Mouse (Mus musculus): ENCODE measurements around the gene Heatr9. TPM values are rescaled to one million over a fixed set of nuclear protein-coding genes. Genes with fewer than 3 reads are reported as not detected.
A peak's percentile ranks its signal among the peaks of the same experiment; 100 is the strongest.

The Heatr9 gene
- polyA plus RNA-seq, 1 experiment from 2014 or later: not detected

DNA sequence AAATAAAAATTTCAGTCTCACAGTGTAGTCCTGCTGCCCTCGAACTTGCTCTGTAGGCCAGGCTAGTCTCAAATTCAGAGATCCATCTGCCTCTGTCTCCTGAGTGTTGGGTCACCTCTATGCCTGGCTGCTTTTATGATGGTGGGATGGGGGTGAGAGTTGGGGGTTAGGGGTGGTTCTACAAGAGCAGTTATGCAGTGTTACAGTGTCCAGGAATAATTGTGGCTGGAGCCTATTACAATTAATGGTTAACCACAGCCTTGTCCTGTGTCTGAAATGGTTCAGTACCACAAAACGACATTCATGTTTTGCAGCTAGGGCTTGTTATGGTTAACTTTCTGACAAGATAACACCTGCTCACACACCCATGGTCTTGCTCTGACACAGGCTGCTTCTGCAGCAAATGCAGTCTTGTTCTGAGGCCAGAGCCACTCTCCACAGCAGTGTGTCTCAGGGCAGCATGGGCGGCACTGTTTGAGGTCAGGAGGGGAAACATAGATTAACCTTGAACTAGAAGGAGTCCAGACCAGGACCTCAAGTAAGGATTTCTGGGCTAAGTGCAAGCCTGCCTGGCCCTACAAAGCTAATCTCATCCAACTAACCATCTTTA lies 16.8 kb upstream of the Heatr9 start:
- Histone ChIP-seq H3K27me3 (ENCODE audit: control insufficient read depth, insufficient read depth, low read depth, low read length) (no peaks in the 10 kb centered on the region), H3K4me3 (ENCODE audit: low read depth, low read length) (no peak overlapping the region), H3K4me2 (ENCODE audit: low read depth, low read length) (no peak overlapping the region), H3K27ac (ENCODE audit: low read length) (no peak overlapping the region), H3K4me1 (ENCODE audit: control insufficient read depth, low read depth, low read length) (no peaks in the 10 kb centered on the region), H3K36me3 (ENCODE audit: control insufficient read depth, insufficient read depth) (no peaks in the 10 kb centered on the region), H3K9me3 (replicated peaks; ENCODE audit: control insufficient read depth, low read length) (no peaks in the 10 kb centered on the region), H3K9ac (ENCODE audit: low read depth, low read length) (no peak overlapping the region)
- 29% methylated on average over 3 of the region's 3 CpGs for WGBS (ENCODE audit: insufficient replicate concordance)
- no peak for ATAC-seq (ENCODE audit: low read depth)

DNA sequence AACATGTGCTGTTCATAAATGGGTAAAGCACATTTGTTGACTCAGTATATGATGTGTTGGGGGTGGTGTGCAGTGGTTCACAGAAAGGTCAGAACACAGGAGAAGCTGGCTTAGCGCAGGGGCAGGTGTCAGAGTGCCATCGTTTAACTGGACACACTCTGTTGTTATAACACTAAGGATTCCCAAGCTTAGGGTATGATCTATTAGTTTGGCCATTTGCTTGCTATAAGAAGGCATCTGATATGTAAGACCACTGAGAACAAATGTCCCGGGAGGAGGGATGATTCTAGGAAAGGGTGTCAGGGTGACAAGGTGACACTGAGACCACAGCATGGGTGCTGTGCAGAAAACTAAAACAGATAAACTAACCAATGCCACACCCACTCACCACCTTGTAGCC lies 14.9 kb upstream of the Heatr9 start:
- H3K9ac ChIP-seq (ENCODE audit: low read depth, low read length): no peak overlapping the region
- no peak overlapping the region for H3K4me2 ChIP-seq (ENCODE audit: low read depth, low read length)
- H3K36me3 ChIP-seq (ENCODE audit: control insufficient read depth, insufficient read depth): no peaks in the 10 kb centered on the region
- no peak overlapping the region for H3K4me3 ChIP-seq (ENCODE audit: low read depth, low read length)
- no peaks in the 10 kb centered on the region for H3K27me3 ChIP-seq (ENCODE audit: control insufficient read depth, insufficient read depth, low read depth, low read length)
- ATAC-seq (ENCODE audit: low read depth): no peak
- no peaks in the 10 kb centered on the region for H3K9me3 ChIP-seq (replicated peaks; ENCODE audit: control insufficient read depth, low read length)
- 47% methylated on average over 3 of the region's 3 CpGs for WGBS (ENCODE audit: insufficient replicate concordance)
- H3K4me1 ChIP-seq (ENCODE audit: control insufficient read depth, low read depth, low read length): no peaks in the 10 kb centered on the region
- no peak overlapping the region for H3K27ac ChIP-seq (ENCODE audit: low read length)

DNA sequence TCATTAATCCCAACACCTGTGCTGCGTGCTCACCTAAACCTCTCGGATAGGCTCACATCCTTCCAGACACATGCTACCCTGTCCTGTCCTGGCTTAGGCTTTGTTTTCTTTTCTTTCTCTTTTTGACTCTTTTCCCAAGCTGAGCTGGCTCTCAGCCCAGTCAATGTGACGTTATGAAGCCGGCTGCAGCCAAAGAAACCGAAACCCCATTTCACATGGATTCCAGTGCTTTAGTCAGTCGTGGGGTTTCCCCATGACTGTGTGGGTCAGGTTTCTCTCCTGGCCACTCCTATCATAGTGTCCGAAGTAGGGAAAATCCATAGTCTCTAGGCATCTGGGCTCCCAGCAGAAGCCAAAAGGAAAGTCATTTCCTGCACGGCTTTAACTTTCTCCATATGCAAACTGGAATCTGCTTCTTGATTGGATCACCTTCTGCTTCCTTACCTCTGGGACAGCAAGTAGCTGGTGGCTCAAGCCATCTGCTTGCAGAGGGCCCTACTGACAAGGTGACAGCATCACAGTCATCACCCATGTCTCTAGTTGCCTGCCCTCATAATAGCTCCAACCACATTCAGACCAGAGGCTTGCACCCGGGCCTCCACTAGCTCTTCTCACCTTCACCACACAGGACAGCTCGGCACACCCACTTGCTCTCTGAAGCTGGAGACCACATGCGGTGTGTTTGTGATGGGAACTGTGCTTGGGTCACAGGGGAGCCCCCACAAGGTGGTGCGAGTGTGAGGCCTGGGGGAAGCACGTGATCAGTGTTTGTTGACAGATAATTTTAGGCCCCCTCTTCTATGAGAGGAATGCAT lies 12.8 kb upstream of the Heatr9 start:
- WGBS (ENCODE audit: insufficient replicate concordance): 47% methylated on average over 13 of the region's 13 CpGs
- peak; percentile 61 for ATAC-seq (ENCODE audit: low read depth)

DNA sequence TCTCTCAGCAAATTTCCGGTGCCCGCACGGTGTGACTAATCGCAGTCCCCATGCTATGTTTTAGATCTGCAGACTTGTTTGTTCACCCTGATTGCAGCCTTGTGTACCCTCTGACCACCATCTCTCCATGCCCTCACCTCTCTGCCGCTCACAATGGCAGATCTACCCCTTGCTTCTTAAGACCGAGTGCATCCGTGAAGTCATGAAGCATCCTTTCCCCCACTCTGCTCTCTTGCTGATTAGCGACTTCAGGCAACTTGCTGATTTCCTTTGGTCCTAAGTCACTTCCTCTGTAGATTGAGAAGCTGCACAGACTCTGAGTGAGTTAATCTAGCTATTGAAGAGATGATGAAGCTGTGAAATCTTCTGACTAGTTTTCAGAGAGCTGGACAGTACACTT lies 12.2 kb upstream of the Heatr9 start:
- WGBS (ENCODE audit: insufficient replicate concordance): 52% methylated on average over 8 of the region's 8 CpGs
- no peaks in the 10 kb centered on the region for H3K4me1 ChIP-seq (ENCODE audit: control insufficient read depth, low read depth, low read length)
- H3K4me3 ChIP-seq (ENCODE audit: low read depth, low read length): no peak overlapping the region
- no peak overlapping the region for H3K9ac ChIP-seq (ENCODE audit: low read depth, low read length)
- ATAC-seq (ENCODE audit: low read depth): no peak
- H3K9me3 ChIP-seq (replicated peaks; ENCODE audit: control insufficient read depth, low read length): no peaks in the 10 kb centered on the region
- no peak overlapping the region for H3K27ac ChIP-seq (ENCODE audit: low read length)
- H3K4me2 ChIP-seq (ENCODE audit: low read depth, low read length): no peak overlapping the region
- H3K27me3 ChIP-seq (ENCODE audit: control insufficient read depth, insufficient read depth, low read depth, low read length): no peaks in the 10 kb centered on the region
- no peaks in the 10 kb centered on the region for H3K36me3 ChIP-seq (ENCODE audit: control insufficient read depth, insufficient read depth)

More for the DNA sequence above, 12.8 kb upstream of the Heatr9 start:
- Histone ChIP-seq H3K27me3 (ENCODE audit: control insufficient read depth, insufficient read depth, low read depth, low read length) (no peaks in the 10 kb centered on the region), H3K4me3 (ENCODE audit: low read depth, low read length) (no peak overlapping the region), H3K36me3 (ENCODE audit: control insufficient read depth, insufficient read depth) (no peaks in the 10 kb centered on the region), H3K4me1 (ENCODE audit: control insufficient read depth, low read depth, low read length) (no peaks in the 10 kb centered on the region), H3K27ac (ENCODE audit: low read length) (no peak overlapping the region), H3K9me3 (replicated peaks; ENCODE audit: control insufficient read depth, low read length) (no peaks in the 10 kb centered on the region), H3K4me2 (ENCODE audit: low read depth, low read length) (no peak overlapping the region), H3K9ac (ENCODE audit: low read depth, low read length) (no peak overlapping the region)

DNA sequence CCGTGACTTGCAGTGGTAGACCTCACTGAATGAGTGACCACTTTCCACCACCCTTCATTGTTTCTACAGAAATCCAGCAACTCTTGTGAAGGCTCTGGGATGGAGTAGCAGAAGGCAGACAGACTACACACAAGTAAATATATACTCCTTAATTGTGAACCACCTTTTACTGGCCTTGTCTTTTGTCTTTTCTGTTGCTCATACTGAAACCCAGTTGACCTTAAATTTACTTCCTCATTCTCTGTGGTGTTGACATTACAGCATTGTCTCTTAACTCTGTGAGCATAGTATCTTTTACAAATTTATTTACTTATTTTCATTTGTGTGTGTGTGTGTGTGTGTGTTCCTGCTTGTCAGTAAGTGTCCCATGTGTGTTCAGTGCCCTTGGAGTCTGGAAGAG lies 11.2 kb upstream of the Heatr9 start:
- no peak overlapping the region for H3K4me2 ChIP-seq (ENCODE audit: low read depth, low read length)
- no peak for ATAC-seq (ENCODE audit: low read depth)
- no peak overlapping the region for H3K9ac ChIP-seq (ENCODE audit: low read depth, low read length)
- H3K27ac ChIP-seq (ENCODE audit: low read length): no peak overlapping the region
- H3K36me3 ChIP-seq (ENCODE audit: control insufficient read depth, insufficient read depth): no peaks in the 10 kb centered on the region
- H3K4me1 ChIP-seq (ENCODE audit: control insufficient read depth, low read depth, low read length): no peaks in the 10 kb centered on the region
- no peaks in the 10 kb centered on the region for H3K27me3 ChIP-seq (ENCODE audit: control insufficient read depth, insufficient read depth, low read depth, low read length)
- H3K9me3 ChIP-seq (replicated peaks; ENCODE audit: control insufficient read depth, low read length): no peaks in the 10 kb centered on the region
- WGBS (ENCODE audit: insufficient replicate concordance): 63% methylated on average over 1 of the region's 1 CpGs
- no peak overlapping the region for H3K4me3 ChIP-seq (ENCODE audit: low read depth, low read length)

DNA sequence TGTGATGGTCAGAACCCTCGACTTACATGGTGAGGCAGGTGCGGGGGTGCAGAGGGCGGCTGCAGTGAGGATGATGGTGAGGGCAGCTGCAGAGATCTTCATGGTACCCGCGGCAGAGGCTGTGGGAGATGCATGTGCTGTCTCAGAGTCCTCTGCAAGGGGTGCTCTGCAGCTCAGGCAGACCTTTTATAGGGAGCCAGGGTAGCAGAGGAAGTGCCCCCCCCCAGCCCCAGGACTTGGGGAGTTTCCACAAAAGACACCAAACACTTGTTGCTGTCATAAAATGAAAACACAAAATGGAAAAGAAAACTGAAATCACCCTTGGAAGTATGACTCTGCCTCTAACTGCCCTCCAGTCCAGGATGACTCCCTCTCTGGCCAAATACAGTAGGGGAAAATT lies 8.4 kb upstream of the Heatr9 start, which contains the start of gene Ccl5:
Gene Ccl5, minus strand, starts transcription at position 159 of the 400 bp plus-strand sequence.
- no peaks in the 10 kb centered on the region for H3K4me1 ChIP-seq (ENCODE audit: control insufficient read depth, low read depth, low read length)
- 75% methylated on average over 5 of the region's 5 CpGs for WGBS (ENCODE audit: insufficient replicate concordance)

GRCm38 (mm10) chr11:83529024-83529423 lies 7.0 kb upstream of the Heatr9 start:
- Histone ChIP-seq H3K4me2 (ENCODE audit: low read depth, low read length) (no peak overlapping the region), H3K9me3 (replicated peaks; ENCODE audit: control insufficient read depth, low read length) (no peaks in the 10 kb centered on the region), H3K4me3 (ENCODE audit: low read depth, low read length) (no peak overlapping the region), H3K4me1 (ENCODE audit: control insufficient read depth, low read depth, low read length) (no peaks in the 10 kb centered on the region), H3K27me3 (ENCODE audit: control insufficient read depth, insufficient read depth, low read depth, low read length) (no peaks in the 10 kb centered on the region), H3K9ac (ENCODE audit: low read depth, low read length) (no peak overlapping the region), H3K27ac (ENCODE audit: low read length) (no peak overlapping the region), H3K36me3 (ENCODE audit: control insufficient read depth, insufficient read depth) (no peaks in the 10 kb centered on the region)
- WGBS (ENCODE audit: insufficient replicate concordance): 64% methylated on average over 12 of the region's 12 CpGs
- ATAC-seq (ENCODE audit: low read depth): no peak

More for the DNA sequence above, 8.4 kb upstream of the Heatr9 start, which contains the start of gene Ccl5:
- no peaks in the 10 kb centered on the region for H3K9me3 ChIP-seq (replicated peaks; ENCODE audit: control insufficient read depth, low read length)
- no peak within 1 kb of the TSS for H3K9ac ChIP-seq (ENCODE audit: low read depth, low read length)
- no peaks in the 10 kb centered on the region for H3K27me3 ChIP-seq (ENCODE audit: control insufficient read depth, insufficient read depth, low read depth, low read length)
- ATAC-seq (ENCODE audit: low read depth): no peak
- H3K4me2 ChIP-seq (ENCODE audit: low read depth, low read length): no peak within 1 kb of the TSS
- no peak within 1 kb of the TSS for H3K27ac ChIP-seq (ENCODE audit: low read length)
- H3K4me3 ChIP-seq (ENCODE audit: low read depth, low read length): no peak within 1 kb of the TSS
- H3K36me3 ChIP-seq (ENCODE audit: control insufficient read depth, insufficient read depth): no peaks in the 10 kb centered on the region

DNA sequence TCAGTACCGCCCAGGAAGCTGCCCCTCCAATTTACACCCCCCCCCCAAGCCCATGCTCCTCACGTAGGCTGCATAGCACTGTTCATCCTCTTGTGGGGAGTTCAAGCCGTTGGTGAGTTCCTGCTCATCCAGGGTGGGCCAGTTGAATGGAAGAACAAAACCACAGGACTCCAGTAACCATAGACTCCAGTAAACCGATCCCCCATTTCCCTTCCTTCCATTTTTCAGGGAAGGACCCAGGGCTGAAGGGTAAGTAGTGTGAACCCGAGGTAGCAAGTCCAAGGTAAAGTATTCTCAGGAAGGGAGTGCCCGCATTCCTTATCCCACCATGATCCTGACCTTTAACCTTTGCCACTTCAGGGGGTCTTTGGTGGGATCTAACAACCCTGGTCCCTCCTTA lies 3.6 kb downstream of the Heatr9 start:
- Histone ChIP-seq H3K9me3 (replicated peaks; ENCODE audit: control insufficient read depth, low read length) (no peaks in the 10 kb centered on the region), H3K27me3 (ENCODE audit: control insufficient read depth, insufficient read depth, low read depth, low read length) (no peaks in the 10 kb centered on the region), H3K4me3 (ENCODE audit: low read depth, low read length) (no peak overlapping the region), H3K4me1 (ENCODE audit: control insufficient read depth, low read depth, low read length) (no peaks in the 10 kb centered on the region), H3K27ac (ENCODE audit: low read length) (no peak overlapping the region), H3K36me3 (ENCODE audit: control insufficient read depth, insufficient read depth) (no peaks in the 10 kb centered on the region), H3K4me2 (ENCODE audit: low read depth, low read length) (no peak overlapping the region), H3K9ac (ENCODE audit: low read depth, low read length) (no peak overlapping the region)
- ATAC-seq (ENCODE audit: low read depth): no peak
- 51% methylated on average over 6 of the region's 6 CpGs for WGBS (ENCODE audit: insufficient replicate concordance)

GRCm38 (mm10) chr11:83517153-83517552 lies 4.8 kb downstream of the Heatr9 start:
- Histone ChIP-seq H3K36me3 (ENCODE audit: control insufficient read depth, insufficient read depth) (no peaks in the 10 kb centered on the region), H3K9ac (ENCODE audit: low read depth, low read length) (no peak overlapping the region), H3K4me1 (ENCODE audit: control insufficient read depth, low read depth, low read length) (no peaks in the 10 kb centered on the region), H3K4me3 (ENCODE audit: low read depth, low read length) (no peak overlapping the region), H3K27me3 (ENCODE audit: control insufficient read depth, insufficient read depth, low read depth, low read length) (no peaks in the 10 kb centered on the region), H3K27ac (ENCODE audit: low read length) (no peak overlapping the region), H3K9me3 (replicated peaks; ENCODE audit: control insufficient read depth, low read length) (no peaks in the 10 kb centered on the region), H3K4me2 (ENCODE audit: low read depth, low read length) (no peak overlapping the region)
- ATAC-seq (ENCODE audit: low read depth): no peak

Data from liver, embryonic 16.5 days (tissue).